Mouse (Mus musculus): ENCODE measurements around the gene Diaph2.
"Not testable (repeated sequence)": the region's sequence is repeated elsewhere in the genome, so short reads cannot be mapped to it uniquely, and the experiment has no call there.

The Diaph2 gene

DNA sequence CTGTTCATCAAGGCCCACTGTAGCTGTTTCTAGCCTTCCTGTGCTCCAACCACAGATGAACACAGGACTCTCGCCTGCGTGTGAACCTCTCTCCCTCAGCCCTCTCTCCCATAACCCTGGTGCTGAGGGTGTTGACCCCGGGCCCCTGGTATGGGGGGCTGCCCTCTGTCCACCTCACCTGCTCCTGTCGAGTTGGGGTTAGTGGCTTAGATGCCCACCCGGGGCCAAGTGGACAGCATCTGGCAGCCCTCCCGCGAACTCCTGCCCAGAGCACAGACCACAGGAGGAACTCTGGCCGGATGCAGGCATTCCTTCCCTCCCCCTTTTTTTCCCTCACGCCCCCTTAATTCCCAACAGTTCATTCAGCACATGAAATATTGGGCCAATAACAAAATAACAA, 537.5 kb downstream of the Diaph2 start:
- DNase-seq (ENCODE audit: low spot score): no peak

DNA sequence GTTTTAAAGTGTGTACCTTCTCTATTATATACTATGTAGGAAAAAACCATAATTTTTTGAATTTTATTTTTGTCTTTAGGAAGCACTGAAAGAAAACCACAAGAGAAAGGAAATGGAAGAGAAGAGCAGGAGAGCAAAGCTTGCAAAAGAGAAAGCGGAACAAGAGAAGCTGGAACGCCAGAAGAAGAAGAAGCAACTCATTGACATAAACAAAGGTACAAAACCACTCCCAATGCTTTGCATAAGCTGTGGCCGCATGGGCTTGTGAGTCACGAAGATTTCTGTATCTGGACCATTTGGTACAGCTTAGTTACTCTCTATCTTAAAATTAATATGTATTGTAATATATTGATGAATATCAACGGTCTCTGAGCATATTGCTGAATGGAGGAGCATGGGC, 540.2 kb downstream of the Diaph2 start:
- DNase-seq (ENCODE audit: low spot score): no peak

GRCm38 (mm10) chrX:130350808-130351435, 601.4 kb downstream of the Diaph2 start:
- no peak for DNase-seq (ENCODE audit: low spot score)

GRCm38 (mm10) chrX:130351480-130351879, 601.9 kb downstream of the Diaph2 start:
- no peak for DNase-seq (ENCODE audit: low spot score)

- DNase-seq (ENCODE audit: low spot score): no peak
These were observed 644.1 kb downstream of the Diaph2 start for GRCm38 (mm10) chrX:130393508-130394145.

DNA sequence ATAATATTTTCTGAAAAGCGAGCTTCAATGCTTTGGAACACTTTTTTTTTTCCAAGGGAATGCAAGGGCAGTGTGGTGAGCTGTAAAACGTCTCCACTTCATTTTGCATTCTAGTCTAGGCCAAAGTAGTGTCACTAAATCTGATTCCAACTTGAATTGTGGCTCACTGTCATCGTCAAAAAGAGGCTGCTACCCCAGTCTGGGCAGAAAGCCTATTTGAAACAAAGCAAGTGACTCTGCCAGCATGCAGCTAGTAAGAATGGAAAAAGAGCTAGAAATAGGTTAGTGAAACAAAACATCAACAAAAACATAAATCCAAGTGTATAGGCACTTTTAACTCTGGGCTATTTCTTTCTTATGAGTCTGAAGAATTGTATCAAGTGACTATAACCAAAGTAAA, 653.7 kb downstream of the Diaph2 start:
- DNase-seq (ENCODE audit: low spot score): no peak

GRCm38 (mm10) chrX:130407471-130407870, 657.9 kb downstream of the Diaph2 start:
- DNase-seq (ENCODE audit: low spot score): not testable (repeated sequence)

DNA sequence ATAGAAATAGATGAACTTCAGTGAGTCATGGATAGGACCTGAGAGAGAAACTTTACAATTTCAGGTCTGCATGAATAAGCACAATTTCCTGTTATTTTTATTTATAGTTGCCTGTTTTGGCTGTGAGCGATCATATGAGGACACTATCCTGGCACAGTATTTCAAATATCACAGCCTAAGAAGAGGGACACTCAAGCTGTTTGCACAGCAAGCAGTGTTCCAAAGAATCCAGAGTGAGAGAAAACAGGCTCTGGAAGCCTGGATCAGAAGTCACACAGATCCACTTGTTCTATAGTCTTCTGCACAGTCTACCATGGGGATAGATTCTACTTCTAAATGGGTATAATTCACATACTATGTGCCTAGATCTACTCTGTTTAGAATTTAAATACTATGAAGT, 659.4 kb downstream of the Diaph2 start:
- no peak for DNase-seq (ENCODE audit: low spot score)

DNA sequence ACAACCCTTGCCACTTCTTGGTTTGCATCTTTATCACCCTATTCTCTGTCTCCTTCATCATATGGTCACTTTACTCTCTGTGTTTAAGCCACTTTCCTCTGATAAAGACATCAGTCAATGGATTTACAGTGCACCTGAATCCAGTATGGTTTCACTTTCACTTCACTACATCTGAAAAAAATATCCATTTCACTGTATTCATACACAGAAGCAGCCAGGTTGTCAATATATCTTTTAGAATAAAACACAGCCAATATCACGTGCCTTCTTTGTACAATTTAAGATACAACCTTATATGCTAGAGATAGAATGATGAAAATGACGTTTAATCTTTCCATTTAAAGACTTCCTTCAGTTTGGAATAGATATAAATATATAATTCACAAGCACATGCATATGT, 673.6 kb downstream of the Diaph2 start:
- DNase-seq (ENCODE audit: low spot score): no peak

DNA sequence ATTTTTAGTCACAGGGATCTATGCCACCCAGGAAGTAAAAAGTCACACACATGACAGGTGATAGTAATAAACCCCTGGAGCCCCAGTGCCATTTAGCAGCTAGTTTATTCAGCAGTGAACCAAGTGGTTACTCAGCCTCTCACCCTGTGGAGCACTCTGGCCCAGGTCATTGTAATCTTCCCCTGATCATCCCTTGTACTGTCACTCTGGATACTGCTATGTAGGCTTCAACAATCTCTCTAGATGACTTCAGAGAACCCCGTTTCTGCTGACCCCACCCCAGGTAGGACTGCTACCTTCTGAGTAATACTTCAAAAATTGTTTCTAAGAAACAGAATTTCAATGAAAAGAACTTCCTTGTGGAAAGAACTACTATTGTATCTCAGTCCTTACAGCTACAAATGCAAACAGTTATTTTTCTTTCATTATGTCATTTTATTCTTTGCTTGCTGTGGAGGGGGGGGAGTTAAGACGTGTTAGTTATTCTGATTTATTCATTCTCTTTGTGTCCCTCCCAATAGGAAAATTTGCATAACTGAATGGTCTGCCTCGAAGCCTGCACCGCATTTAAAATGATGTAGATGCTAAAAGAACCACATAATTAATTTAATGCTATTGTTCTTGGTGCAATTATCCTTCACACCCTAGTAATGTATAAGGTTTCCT, 702.4 kb downstream of the Diaph2 start:
- no peak for DNase-seq (ENCODE audit: low spot score)

DNA sequence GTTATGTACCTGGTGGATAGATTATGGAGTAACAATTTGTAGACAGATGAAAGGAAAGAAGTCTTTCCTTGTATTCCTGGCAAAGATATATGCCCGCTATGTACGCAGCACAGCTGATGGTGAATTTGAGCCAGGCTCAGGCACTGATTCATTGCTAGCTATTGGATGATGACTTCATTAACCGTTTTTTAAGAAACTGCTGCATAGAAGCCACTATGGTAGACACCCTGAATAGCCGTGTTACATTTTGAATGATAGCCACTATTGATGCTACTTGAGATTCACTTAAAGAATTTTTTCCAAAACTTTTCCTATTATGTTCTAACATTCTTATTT, 702.9 kb downstream of the Diaph2 start:
- no peak for DNase-seq (ENCODE audit: low spot score)

DNA sequence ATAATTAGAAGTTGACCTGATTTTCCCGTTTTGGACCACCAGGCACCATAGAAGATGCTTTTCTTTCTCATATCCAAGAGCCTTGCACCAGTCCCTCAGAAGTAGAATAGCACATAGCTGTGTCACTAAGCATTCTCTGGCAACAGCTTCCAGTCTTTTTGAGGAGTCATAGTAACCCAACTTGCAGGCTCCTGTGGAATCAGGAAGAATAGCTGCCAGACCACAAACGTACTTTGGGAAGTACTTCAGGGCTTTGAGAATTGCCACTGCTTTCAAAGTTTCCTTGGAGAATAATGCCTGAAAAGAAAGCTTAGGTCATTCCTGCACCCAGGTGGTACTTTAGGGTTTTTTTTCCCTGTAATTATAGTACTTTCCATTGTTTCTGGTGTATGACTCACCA, 723.6 kb downstream of the Diaph2 start:
- no peak for DNase-seq (ENCODE audit: low spot score)

DNA sequence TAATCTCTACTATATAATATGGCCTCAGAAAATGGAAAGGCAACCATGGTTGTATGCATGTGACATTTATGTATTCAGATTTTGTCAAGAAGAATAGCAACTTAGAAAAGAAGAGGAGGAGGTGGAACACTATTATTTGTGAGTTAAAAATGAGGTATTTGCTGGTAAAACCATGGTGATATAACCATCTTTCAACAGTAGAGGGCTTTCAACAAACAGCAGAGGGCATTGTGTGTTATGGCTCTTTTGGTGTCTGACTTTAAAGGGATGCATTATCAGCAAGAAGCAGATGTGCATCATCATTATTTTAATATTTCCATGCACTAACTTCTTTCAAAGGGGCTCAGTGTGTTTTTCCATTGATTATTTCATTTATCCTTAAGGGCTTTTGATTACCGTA, 731.3 kb downstream of the Diaph2 start:
- no peak for DNase-seq (ENCODE audit: low spot score)

- no peak for DNase-seq (ENCODE audit: low spot score)
These were observed 753.3 kb downstream of the Diaph2 start for GRCm38 (mm10) chrX:130502680-130503464.

DNA sequence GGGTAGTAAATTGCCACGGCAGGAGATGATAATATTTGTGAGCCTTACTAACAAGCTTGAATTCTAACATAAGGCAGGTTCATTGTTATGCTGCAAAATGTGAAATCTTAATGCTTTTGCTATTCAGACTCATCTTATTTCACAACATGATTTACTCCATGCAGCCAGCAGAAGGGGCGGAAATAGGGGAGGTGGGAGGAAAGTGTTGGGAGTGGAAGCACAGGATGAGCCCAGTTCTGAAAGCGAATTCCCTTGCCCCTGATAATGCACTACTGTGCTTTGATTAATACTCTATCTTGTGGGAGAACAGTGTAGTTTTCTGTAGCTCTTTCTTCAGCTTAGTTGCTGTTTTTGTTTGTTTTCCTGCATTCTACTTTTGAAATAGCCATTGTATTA, 753.9 kb downstream of the Diaph2 start:
- DNase-seq (ENCODE audit: low spot score): no peak

- no peak for DNase-seq (ENCODE audit: low spot score)
These were observed 756.1 kb downstream of the Diaph2 start for GRCm38 (mm10) chrX:130505626-130506025.
